Mouse (Mus musculus) small intestine, adult 2 months (tissue): ENCODE measurements at regions not wholly inside any gene's neighbourhood (a gene's known extent, or its start where the extent isn't known, plus 50 kb on each side); places are given as distances from the start of the nearest gene placed in this dataset.

Experiments
- CTCF ChIP-seq: fragments of 200-500 bp; IDR thresholded peaks from 2 replicates; pipeline ENCODE4 v1.5.1; 2012; ENCODE audit warnings: low read depth, mild to moderate bottlenecking, control low read depth, inconsistent platforms, low read length, moderate library complexity, mixed read lengths; ENCODE audit not compliant: insufficient replicate concordance, insufficient read length; ENCODE audit errors: extremely low read depth
- POLR2A ChIP-seq: fragments of 200-500 bp; IDR thresholded peaks from 2 replicates; pipeline ENCODE4 v1.6.1; 2012; ENCODE audit warnings: low read depth, mild to moderate bottlenecking, control low read depth, inconsistent platforms, low read length, moderate library complexity

DNA sequence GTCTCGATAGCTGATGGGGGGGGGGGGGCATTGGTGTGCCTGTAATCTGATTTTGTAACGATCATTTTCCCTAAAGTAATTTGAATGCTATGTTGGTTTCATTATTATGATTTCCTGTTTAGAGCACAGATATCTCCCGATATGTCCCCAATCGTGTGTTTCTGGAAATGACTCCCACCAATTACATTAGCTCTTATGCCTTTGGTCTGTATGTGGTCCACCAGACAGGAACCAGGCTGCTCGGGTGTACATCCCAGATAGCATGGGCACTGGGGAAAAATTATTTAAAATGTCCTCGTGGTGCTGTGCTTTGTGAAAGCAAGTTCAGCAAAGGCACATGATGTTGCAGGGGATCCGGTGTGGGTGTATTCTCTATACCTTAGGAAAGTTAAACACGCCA is 82.0 kb upstream of the Itga6 start:
- TF ChIP-seq CTCF: no peak
- TF ChIP-seq POLR2A: no peak
